Mouse (Mus musculus) kidney, postnatal 0 days (tissue): ENCODE results near the gene 1600002K03Rik. TPM values are rescaled to one million over a fixed set of nuclear protein-coding genes. Genes with fewer than 3 reads are reported as not detected.

Experiments used
- ATAC-seq: fragments of 200-750 bp; cut with Nextera tagmentation; replicated peaks from 2 replicates; pipeline ENCODE4 v1.8.0; 2017; ENCODE audit warnings: low read depth, moderate number of reproducible peaks, moderate TSS enrichment, moderate library complexity; ENCODE audit not compliant: low FRiP score
- DNase-seq: peaks from one replicate; pipeline ENCODE4 v3.0.0-alpha.2; 2016; ENCODE audit warnings: low spot score
- H3K27ac ChIP-seq: fragments of 300-500 bp; sonication (generic); 2 replicates; pipeline ENCODE4 v1.5.1; 2014; ENCODE audit warnings: mild to moderate bottlenecking
- H3K27me3 ChIP-seq: fragments of 300-500 bp; sonication (generic); 2 replicates; pipeline ENCODE4 v1.6.1; 2014; ENCODE audit warnings: low read length, mixed read lengths; ENCODE audit not compliant: insufficient read depth
- H3K36me3 ChIP-seq: fragments of 300-500 bp; sonication (generic); 2 replicates; pipeline ENCODE4 v1.6.1; 2014; ENCODE audit warnings: low read length, mixed read lengths; ENCODE audit not compliant: insufficient read depth
- H3K4me1 ChIP-seq: fragments of 300-500 bp; sonication (generic); replicated peaks from 2 replicates; pipeline ENCODE4 v1.6.1; 2014; ENCODE audit warnings: antibody characterized with exemption, low read length, mixed read lengths; ENCODE audit not compliant: insufficient read depth
- H3K4me2 ChIP-seq: fragments of 300-500 bp; sonication (generic); 2 replicates; pipeline ENCODE4 v1.6.1; 2014; ENCODE audit warnings: mild to moderate bottlenecking, low read length, moderate library complexity, mixed read lengths
- H3K4me3 ChIP-seq: fragments of 300-500 bp; sonication (generic); replicated peaks from 2 replicates; pipeline ENCODE4 v1.5.1; 2014; ENCODE audit warnings: low read depth, low read length
- H3K9ac ChIP-seq: fragments of 300-500 bp; sonication (generic); 2 replicates; pipeline ENCODE4 v1.6.1; 2014; ENCODE audit warnings: low read depth, low read length
- H3K9me3 ChIP-seq: fragments of 300-500 bp; sonication (generic); replicated peaks from 2 replicates; pipeline ENCODE4 v1.6.1; 2016; ENCODE audit warnings: low read length, inconsistent platforms, mixed read lengths
- CTCF ChIP-seq: IDR thresholded peaks from 2 replicates; pipeline ENCODE4 v1.5.1; 2016; ENCODE audit warnings: antibody characterized with exemption, low read depth, mild to moderate bottlenecking, moderate library complexity
- WGBS: fragments of 180-500 bp; shearing (Covaris S2); extraction: QIAGEN DNeasy Blood & Tissue Kit; methylation state at CpG from one replicate; pipeline ENCODE4 v1.1.7; 2014; 5-methylcytosine and 5-hydroxymethylcytosine counted together
- polyA plus RNA-seq: library from polyadenylated mRNA; unstranded; fragments of >200 nt; fragmentation: Nextera tagmentation; extraction: Ambion mirVana; gene quantifications from 2 replicates; pipeline ENCODE4 v1.2.1, GENCODE M21; 2015

The 1600002K03Rik gene
- polyA plus RNA-seq = 9.3 and 11.0 TPM in 2 replicates

DNA sequence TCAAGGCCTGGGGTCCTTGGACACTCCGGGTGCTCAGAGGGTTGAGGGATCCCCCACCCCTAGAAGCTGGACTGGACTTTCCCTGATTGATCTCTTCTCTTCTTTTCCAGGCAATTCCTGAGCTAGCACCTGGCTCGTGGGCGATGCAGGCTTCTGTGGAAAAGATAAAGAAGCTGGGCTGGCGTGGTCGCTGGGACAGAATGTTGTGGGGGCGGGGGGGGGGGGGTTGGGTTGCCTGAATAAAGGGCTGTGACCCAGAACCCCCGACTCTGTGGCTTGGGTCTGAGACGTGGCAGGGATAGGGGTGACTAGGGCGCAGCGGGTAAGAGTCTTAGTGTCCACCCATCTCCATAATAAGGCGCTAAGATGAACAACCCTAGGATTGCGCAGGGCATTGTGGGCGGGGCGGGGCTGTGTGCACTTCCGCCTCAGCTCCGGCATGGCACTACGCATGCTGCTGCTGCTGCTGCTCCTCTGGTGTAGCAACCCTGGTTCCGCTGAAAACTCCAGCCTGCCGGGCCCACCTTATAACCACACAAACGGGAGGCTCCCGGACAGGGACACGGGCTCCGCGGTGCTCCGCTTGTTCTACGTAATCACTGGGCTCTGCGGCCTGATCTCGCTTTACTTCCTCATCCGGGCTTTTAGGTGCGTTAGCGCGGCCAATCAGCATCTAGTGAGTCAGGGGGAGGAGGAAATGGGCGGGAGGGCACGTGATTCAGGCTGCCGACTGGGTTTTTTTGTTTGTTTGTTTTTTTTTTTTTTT lies at the start of gene 1600002K03Rik:
TSS of gene 1600002K03Rik (plus strand) at position 418 of the 766 bp plus-strand sequence.
- peak; percentile 94 for DNase-seq
- Histone ChIP-seq H3K9ac (peak within 1 kb of the TSS; percentile 57; the same call in 1 of the 2 replicates), H3K27ac (peak within 1 kb of the TSS; percentile 87), H3K36me3 (peaks cover 29% of the 10 kb centered on the region), H3K4me2 (peak within 1 kb of the TSS; percentile 73), H3K4me3 (peak within 1 kb of the TSS; percentile 46), H3K9me3 (no peaks in the 10 kb centered on the region), H3K4me1 (peaks cover 16% of the 10 kb centered on the region), H3K27me3 (no peaks in the 10 kb centered on the region)
- 8% methylated on average over 35 of the region's 35 CpGs for WGBS
- ATAC-seq = peak; percentile 36
- no peak for TF ChIP-seq CTCF

- no peak overlapping the region for H3K27ac ChIP-seq
- WGBS = 90% methylated on average over 9 of the region's 9 CpGs
- TF ChIP-seq CTCF = no peak
- H3K4me2 ChIP-seq = no peak overlapping the region
- H3K27me3 ChIP-seq = no peaks in the 10 kb centered on the region
- peaks cover 2% of the 10 kb centered on the region; the same call in 1 of the 2 replicates for H3K4me1 ChIP-seq
- peaks cover 39% of the 10 kb centered on the region for H3K36me3 ChIP-seq
- no peak for ATAC-seq
- H3K9me3 ChIP-seq = no peaks in the 10 kb centered on the region
- no peak for DNase-seq
- H3K9ac ChIP-seq = no peak overlapping the region
- no peak overlapping the region for H3K4me3 ChIP-seq
Observed at GRCm38 (mm10) chr10:80123932-80124562, 48.7 kb upstream of the 1600002K03Rik start.

GRCm38 (mm10) chr10:80127920-80128319 lies 44.8 kb upstream of the 1600002K03Rik start:
- Histone ChIP-seq H3K4me3 (no peak overlapping the region), H3K27ac (no peak overlapping the region), H3K9me3 (no peaks in the 10 kb centered on the region), H3K27me3 (no peaks in the 10 kb centered on the region), H3K4me2 (no peak overlapping the region), H3K9ac (no peak overlapping the region), H3K4me1 (peaks cover 7% of the 10 kb centered on the region; the same call in 1 of the 2 replicates), H3K36me3 (peaks cover 46% of the 10 kb centered on the region)
- TF ChIP-seq CTCF = no peak
- no peak for ATAC-seq
- DNase-seq = no peak
- 93% methylated on average over 8 of the region's 8 CpGs for WGBS

DNA sequence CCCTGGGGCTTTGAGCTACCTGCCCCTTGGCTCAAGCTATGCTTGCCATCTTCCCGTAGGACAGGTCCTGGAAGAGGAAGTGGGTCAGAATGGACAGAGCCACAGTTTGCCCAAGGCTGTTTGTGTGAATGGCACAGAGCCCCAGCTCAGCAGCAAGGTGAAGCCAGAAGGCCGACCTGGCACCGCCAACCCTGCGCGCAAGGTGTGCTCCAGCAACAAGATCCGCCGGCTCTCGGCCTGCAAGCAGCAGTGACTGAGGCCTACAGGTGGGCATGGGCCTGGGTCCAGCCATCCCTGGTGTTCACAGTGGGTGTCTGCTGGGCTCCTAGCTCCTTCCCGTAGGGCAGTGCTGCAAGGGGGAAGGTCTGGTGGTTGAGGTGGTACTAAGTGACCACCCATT lies 42.9 kb upstream of the 1600002K03Rik start:
- Histone ChIP-seq H3K27me3 (no peaks in the 10 kb centered on the region), H3K4me1 (peaks cover 7% of the 10 kb centered on the region; the same call in 1 of the 2 replicates), H3K4me2 (no peak overlapping the region), H3K9ac (no peak overlapping the region), H3K27ac (no peak overlapping the region), H3K9me3 (no peaks in the 10 kb centered on the region), H3K4me3 (no peak overlapping the region), H3K36me3 (peaks cover 46% of the 10 kb centered on the region)
- no peak for DNase-seq
- no peak for ATAC-seq
- TF ChIP-seq CTCF = no peak
- WGBS = 90% methylated on average over 9 of the region's 9 CpGs

- no peak overlapping the region for H3K4me2 ChIP-seq
- 69% methylated on average over 18 of the region's 18 CpGs for WGBS
- ATAC-seq (no peak), DNase-seq (no peak)
- H3K9me3 ChIP-seq = no peaks in the 10 kb centered on the region
- no peaks in the 10 kb centered on the region for H3K27me3 ChIP-seq
- TF ChIP-seq CTCF = peak; percentile 28; the same call in 1 of the 2 replicates
- no peak overlapping the region for H3K4me3 ChIP-seq
- no peak overlapping the region for H3K27ac ChIP-seq
- H3K9ac ChIP-seq = no peak overlapping the region
- H3K36me3 ChIP-seq = peaks cover 46% of the 10 kb centered on the region
- H3K4me1 ChIP-seq = peaks cover 7% of the 10 kb centered on the region; the same call in 1 of the 2 replicates
Observed at GRCm38 (mm10) chr10:80130403-80131031, 42.2 kb upstream of the 1600002K03Rik start.
